Mouse (Mus musculus): ENCODE results near the gene Hcn4. TPM values are rescaled to one million over a fixed set of nuclear protein-coding genes. Genes with fewer than 3 reads are reported as not detected.

Hcn4 gene
- total RNA-seq (2021) = 1 to 10 TPM; 5.2 to 6.3 TPM
- long read RNA-seq, experiment 1 = 0 reads
- long read RNA-seq, experiment 2 = 0 reads

DNA sequence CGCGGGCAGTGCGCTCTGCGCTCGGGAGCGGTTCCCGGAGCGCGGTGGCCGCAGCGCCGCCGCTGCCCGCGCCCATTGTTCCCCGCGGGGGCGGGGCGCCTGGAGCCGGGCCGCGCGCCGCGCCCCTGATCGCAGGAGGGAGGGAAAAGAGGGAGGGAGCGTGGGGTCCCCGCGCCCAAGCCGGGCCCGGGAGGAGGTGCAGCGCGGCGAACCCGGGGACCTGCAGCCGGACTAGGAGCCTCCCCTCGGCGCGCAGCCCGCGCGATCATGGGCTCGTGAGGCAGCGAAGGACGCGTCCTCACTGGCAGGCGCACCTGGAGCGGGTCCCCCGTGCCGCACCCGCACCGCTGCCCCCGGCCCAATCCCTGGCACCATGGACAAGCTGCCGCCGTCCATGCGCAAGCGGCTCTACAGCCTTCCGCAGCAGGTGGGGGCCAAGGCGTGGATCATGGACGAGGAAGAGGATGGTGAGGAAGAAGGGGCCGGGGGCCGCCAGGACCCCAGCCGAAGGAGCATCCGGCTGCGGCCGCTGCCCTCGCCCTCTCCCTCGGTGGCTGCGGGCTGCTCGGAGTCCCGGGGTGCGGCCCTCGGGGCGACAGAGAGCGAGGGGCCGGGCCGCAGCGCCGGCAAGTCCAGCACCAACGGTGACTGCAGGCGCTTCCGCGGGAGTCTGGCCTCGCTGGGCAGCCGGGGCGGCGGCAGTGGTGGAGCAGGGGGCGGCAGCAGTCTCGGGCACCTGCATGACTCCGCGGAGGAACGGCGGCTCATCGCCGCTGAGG, at the start of gene Hcn4:
TSS of gene Hcn4 (plus strand) at position 274 of the 779 bp plus-strand sequence.
- no peak for DNase-seq (ENCODE audit: low spot score in 2 of 2)

DNA sequence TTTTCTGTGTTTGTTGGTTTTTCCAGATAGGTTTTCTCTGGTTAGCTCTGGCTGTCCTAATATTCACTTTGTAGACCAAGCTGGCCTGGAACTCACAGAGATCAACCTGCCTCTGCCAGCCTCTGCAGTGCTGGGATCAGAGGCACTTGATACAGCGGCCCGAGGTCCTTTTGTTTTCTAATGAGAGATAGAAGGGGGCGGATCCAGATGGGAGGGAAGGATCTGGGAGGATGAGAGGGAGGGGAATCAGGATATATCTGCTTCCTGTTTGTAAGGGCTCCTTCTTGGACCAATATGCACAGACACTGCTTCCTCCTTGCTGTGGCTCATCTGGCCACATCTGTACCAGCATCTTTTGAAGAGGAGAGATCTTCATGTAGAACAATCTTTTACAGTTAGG, 48.5 kb upstream of the Hcn4 start:
- no peak for DNase-seq (ENCODE audit: low spot score in 2 of 2)

DNA sequence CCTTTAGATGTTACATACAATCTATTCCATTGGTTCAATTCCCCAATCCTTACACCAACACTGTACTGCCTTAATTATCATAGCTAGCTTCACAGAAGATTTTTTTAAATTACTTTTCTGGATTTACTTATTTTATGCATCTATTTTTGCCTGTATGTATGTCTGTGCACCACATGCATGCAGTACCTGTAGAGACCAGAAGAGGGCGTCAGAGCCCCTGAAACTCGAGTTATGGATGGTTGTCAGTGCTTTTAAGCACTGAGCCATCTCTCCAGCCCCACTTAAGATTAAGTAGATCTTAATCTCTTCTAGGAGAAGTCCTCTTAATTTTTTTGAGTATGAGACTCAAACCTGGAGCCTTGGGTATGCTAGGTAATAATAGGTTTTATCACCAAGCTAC, 47.8 kb upstream of the Hcn4 start:
- DNase-seq (ENCODE audit: low spot score in 2 of 2) = no peak

DNA sequence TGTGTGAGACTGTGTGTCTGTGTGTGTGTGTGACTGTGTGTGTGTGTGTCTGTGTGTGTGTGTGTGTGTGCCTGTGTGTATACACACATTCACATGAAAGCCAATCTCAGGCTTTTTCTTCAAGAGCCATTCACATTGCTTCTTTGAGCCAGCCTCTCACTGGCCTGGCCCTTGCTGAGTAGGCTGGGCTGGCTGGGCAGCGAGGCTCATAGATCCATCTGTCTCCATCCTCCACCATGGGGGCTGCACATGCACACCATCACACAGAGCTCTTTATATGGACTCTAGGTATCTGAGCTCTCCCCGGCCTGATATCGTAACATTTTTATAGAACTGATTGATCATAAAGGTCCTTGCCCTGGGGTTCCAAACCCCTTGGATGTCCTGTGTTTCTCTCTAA, 33.7 kb upstream of the Hcn4 start:
- no peak for DNase-seq (ENCODE audit: low spot score in 2 of 2)

DNA sequence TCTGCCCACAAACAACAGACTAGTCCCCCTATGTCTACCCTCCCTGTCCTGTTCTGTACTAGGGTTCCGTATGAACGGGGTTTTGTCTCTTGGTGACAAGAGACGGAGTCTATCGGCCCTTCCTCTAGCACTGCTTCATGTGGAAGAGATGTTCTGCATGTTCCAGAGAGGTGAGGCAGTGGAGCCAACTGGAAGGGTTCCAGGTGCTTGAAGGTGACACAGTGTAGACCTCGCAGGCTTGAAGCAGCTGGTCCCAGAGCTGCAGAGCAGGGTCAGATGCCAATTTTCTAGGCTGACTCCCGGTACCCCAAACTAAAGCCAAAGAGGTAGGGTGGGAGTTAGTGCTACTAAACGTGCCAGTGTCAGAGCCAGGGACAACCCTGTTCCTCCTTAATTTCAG, 25.1 kb upstream of the Hcn4 start:
- no peak for DNase-seq (ENCODE audit: low spot score in 2 of 2)

DNA sequence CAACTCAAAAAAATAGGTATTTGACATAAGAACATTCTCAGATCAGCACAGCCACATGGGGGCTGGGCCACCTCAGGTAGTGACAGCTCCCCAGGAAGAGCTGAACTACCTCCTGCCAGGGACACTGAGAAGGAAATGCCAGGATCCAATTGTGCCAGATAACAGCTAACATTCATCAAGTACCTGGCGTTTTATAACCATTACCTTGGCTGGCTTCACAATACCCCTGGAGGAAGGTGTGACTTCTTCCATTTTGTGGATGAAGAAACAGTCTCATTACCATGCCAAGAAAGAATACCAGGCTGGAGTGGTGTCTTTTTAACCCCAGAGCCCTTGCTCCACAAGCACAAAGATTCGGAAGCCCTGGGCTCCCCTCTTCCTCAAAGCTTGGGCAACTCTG, 21.8 kb upstream of the Hcn4 start:
- DNase-seq (ENCODE audit: low spot score in 2 of 2) = no peak

DNA sequence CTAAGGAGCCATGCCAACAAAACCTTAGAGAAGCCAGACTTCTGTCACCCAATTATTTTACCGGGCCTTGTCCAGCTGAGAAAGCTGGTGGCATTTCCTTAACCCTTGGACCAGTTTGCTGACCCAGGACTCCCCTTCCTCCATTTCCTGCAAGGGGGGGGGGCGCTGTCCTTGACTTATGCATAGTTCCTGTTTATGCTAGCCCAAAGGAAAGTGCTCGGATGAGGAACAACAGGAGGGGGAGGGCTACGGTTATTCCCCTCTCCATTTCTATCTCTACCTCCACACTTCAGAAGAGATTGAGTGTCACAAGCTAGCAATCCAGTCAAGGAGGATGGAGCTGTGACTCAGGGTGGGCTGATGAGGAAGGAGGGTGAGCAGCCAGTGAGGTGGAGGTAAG, 20.9 kb upstream of the Hcn4 start:
- DNase-seq (ENCODE audit: low spot score in 2 of 2) = no peak

DNA sequence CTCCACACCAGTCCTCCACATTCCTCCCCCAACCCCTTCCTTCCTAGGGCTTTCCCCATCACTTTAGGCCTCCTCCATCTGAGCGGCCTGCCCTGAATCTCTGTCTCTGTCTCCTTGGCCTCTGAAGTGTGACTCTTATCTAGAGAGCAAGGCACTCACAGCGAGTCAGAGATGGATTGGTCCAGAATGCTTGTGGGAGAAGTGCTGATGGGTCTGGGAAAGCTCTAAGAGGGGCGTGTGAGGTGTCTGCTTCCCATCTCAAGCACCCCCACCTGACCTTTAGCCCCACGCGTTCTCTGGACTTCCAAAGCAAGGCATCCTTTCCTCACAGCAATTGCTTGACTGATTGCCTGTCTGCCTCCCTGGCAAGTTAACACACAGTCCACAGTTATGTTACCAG, 20.4 kb upstream of the Hcn4 start:
- no peak for DNase-seq (ENCODE audit: low spot score in 2 of 2)

DNA sequence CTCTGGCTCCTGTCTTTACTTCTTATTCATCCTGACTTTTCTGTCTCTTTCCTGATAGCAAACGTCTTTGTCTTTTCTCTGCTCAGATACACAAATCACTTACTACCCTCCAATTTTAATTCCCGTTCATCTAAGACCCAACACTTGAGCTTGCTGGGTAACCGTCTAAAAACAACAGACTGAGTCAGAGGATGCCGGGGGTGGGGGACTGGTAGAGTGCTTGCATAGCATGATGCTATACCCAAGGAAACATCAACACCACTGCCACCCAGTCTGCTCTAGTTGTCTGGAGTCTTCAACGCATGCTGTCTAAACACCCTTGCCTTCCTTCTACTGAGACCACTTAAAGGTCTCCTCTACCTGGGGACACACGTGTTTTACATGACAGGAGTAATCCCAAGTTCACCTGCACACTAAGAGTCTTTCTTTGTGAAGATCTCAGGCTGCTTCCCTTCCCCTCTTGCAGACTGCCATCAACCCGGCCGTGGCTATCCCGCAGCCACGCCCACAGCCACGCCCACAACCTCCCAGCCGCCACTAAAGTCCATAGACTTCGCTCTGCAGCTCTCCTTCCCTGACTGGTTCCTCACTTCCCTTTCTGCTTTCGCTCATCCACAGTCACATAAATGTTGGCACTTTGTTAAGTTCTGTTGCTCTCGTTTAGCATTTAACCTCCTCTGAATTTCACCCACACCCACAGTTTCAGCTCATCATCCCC, 17.5 kb upstream of the Hcn4 start:
- DNase-seq (ENCODE audit: low spot score in 2 of 2) = peak in 1 of 2 experiments; percentile 21

DNA sequence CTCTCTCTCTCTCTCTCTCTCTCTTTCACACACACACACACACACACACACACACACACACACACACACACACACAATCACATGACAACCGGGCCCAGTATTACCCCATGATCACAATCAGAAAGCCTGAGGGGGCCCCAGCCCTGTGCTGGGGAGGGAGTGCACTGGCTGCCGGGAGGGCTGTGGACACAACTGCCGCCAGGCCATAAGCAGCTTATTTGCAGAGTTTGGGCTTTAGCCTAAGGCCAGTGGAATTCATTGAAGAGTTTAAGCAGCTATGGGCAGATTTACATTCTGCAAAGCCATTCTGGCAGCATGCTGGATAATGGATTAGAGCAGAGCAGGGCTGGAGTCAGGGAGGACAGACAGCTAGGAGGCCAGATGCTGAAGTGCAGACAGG, 12.0 kb upstream of the Hcn4 start:
- DNase-seq (ENCODE audit: low spot score in 2 of 2) = no peak

DNA sequence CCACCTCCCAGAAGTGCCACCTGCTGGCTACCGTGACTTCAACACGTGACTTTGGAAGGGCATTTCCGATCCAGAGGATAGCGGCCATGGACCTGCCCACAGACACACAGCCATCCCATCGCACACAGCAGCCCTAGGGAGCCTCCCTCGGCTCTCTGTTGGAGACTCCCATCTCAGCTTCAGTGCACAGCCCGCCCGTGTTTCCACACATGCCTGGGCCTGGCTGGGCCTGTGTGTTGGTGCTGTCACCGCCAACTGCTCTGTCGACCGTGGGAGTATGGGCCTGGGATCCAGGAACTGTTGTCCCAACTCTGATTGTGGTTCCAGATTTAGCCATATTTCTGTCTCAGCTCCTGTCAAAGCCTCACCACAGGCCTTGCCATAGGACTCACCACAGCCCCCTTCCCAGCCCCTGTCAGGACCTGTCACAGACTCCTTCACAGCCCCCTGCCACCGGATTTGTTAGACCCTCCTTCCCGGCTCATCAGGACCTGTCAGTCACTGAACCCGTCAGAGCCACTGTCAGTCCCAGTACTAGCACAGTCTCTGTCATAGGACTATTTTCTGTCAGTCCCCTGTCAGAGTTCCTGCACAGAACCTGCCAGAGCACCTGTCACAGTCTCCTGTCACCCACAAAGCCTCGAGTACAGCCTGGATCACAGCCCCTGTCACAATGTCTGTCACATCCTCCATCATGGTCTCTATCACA, 7.5 kb upstream of the Hcn4 start:
- peak; percentile 68 to 72 for DNase-seq (ENCODE audit: low spot score in 2 of 2)

DNA sequence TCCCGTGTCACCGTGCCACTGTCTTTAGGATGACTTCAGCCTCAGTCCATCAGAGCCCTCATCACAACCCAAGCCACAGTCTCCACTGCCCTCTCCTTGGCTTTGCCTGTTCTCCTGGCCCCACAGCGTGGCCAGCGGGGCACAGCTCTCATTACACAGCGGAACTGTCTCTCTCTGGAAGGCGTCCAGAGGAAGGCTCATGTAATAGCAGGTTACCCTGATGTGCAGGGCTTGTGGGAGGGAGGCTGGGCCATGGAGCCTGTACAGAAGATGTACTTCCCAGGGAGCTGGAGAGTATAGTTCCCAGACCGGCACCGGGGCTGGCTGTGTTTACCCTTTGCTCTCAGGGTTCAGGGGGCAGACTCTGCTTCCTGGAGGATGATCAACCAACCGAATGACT, 6.8 kb upstream of the Hcn4 start:
- no peak for DNase-seq (ENCODE audit: low spot score in 2 of 2)

DNA sequence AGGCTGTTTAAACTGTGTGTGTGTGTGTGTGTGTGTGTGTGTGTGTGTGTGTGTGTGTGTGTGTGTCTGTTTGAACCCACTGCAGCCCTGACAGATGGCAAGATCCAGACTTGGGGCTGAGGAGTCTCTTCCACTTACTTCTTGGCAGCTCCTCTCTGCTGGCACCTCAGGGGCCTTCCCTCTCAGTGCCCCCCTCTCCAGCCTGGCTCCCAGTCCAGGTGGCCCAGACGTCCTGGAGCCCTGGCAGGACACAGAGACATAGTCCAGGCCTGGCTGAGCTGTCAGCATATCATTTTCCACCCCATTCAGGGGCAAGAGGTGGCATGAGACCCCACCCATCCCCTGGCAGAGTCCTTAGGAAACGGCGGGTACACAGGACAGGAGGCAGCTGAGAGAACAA, 5.5 kb upstream of the Hcn4 start:
- no peak for DNase-seq (ENCODE audit: low spot score in 2 of 2)

DNA sequence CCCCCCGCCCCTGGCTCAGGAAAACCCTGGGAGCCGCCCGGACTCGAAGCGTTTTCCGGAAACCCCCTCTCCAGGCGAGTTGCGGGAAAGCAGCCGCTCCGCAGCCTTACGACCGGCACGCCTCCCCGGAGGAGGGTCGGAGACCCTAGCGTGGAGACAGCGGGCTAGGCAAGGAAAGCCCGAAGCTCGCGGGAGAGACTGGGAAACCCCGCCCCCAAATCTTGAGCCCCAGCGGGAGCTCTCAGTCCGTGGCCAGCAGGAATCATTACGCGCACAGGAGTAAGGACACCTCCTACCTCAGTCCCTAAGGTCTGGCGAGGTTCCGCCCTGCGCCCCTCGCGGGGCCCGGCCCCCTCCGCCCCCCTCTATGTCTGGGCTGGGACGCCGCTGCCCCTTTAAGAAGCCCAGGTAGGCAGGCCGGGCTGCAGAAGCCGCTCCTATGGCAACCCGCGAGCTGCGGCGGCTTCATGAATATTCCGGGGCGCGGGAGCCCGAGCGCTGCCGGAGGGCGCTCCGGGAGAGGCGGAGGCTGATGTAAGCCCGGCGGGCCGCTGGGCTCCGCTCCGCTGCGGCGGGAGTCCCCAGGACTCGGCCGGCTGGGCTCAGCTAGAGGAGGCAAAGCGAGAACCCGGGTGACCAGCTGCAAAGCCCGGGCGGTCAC, 651 bp upstream of the Hcn4 start:
- peak; percentile 62 to 77 for DNase-seq (ENCODE audit: low spot score in 2 of 2)

DNA sequence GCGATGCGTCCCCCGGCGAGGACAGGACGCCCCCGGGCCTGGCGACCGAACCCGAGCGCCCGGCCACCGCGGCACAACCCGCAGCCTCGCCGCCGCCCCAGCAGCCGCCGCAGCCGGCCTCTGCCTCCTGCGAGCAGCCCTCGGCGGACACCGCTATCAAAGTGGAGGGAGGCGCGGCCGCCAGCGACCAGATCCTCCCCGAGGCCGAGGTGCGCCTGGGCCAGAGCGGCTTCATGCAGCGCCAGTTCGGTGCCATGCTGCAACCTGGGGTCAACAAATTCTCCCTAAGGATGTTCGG, 655 bp downstream of the Hcn4 start:
- no peak for DNase-seq (ENCODE audit: low spot score in 2 of 2)

DNA sequence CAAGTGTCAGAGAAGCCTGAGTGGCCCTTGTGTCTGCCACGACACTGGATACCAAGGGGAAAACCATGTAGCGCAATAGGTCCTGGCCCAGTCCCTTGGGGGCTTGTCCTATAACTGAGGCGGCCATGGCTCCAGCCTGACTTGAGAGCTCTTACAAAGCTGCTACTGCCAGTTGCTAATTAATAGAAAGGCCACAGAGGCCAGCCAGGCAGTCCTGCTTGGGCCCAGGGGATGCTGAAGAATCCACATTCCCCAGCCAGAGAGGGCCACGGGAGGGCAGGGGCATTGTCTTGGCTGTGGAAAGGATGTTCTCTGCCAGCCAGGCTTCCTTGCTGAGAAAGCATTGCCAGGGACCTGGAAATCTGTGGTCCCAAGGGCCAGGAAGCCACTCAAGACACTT, 6.4 kb downstream of the Hcn4 start:
- DNase-seq (ENCODE audit: low spot score in 2 of 2) = no peak

DNA sequence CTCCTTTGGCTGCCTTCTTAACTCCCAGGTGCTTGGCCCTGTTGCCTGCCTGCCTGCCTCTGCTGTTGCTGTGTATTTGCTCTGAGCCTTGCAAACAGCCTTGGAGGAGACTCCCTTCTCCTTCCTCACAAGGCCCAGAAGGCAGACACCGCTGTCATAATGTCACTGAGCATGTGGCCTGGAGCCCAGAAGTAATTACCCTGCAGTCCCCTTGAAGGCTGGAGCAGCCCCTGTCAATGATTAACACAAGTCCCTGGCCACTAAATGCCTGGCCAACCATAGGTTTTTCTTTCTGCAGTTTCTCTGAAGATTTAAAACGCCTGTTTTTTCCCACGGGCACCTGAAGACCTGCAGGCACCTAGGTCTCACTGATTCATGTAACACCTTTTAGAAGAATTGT, 9.7 kb downstream of the Hcn4 start:
- no peak for DNase-seq (ENCODE audit: low spot score in 2 of 2)

DNA sequence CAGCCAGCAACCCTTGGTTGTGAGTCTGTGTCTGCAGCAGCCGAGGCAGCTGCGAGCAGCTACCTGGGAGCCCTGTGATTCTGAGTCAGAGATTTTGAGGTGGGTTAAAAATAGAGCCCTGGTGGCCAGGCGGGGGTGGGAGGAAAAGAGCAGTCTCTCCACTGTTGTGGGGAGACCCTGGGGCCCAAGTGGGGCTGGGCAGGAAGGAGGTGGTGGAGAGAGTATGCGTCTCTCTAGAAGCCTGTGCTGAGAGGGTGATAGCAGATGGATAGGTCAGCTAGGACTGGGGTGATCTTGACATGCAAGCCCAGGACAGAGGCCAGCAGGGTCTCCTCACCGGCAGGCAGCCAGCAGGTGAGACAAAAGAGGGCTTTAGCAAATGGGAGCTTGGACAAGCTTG, 14.0 kb downstream of the Hcn4 start:
- DNase-seq (ENCODE audit: low spot score in 2 of 2) = no peak

DNA sequence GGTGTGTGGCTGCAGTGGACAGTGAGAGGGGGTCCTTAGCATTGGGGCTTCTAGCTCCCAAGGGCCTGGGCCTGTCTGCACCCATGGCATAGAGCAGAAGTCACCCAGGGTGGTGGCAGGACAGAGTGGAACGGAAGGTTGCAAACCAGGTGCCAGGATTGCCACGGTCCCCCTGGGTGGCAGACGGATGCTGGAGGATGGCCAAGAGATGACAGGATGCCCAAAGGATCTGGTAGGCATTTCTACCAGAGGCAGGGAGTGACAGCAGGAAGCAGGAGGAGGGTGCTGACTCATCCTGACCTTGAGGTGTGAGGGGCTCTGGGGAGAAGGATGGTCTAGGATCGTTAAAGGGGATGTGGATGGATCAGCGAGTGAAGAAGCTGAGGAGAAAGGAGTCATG, 15.3 kb downstream of the Hcn4 start:
- DNase-seq (ENCODE audit: low spot score in 2 of 2) = no peak

DNA sequence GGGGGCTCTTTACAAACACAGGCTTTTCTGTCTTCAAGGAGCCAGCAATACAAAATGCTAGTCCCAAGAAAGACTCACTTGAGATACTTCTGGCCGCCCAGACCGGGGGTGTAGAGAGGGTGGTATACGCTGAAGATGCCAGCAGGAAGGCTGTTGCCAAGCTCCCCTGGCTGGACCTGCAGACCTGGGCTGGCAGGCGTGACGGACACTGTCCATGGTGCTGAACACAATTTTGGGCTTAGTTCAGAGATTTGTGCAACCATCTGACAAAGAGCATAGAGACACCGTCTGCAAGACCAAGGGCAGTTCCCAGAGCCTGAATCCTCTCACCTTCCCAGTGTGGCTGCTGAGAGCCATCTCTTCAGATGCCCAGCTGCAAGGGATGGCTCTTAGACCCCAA, 18.4 kb downstream of the Hcn4 start:
- DNase-seq (ENCODE audit: low spot score in 2 of 2) = no peak

DNA sequence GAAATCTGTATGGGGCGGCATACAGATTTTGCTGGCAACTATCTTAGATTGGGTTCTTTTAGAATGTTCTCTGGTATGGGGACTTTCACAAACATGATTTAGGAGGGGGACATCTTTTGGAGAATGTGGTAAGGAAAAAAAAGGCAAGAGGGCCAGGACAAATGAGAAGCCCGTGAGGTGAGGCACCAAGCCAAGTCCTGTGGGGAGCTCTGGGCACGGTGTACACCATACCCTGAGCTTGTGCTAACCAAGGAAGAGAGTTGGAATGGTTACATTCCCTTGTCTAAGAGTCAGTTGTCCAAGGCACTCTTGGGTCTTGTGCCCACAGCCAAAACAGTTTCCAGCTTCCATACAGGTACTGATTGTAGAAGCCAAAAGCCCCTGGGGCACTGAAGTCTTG, 21.4 kb downstream of the Hcn4 start:
- no peak for DNase-seq (ENCODE audit: low spot score in 2 of 2)

DNA sequence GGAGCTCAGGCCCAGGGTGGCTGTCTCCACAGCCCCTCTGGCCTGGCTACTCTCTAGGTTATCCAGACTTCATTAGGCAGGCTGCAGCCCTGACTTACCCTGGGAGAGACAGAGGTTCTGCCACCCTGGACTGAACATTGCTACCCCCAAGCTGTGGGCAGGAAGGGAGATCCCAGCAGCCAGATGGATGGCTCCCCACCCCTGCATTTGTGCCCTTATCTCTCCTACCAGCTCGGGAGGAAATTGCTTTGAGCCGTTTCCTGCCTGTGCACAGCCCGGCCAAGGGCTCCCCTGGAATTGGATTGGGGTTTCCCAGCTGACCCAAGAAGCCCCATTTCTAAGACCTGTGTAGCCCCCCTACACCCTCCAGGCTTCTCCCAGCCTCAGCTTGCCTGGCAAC, 23.8 kb downstream of the Hcn4 start:
- no peak for DNase-seq (ENCODE audit: low spot score in 2 of 2)

Data from left cerebral cortex, adult 18-20 months (tissue).